Mouse (Mus musculus) neural tube, embryonic 14.5 days (tissue): Measurements from ENCODE around the gene Tnfrsf13c. TPM values are rescaled to one million over a fixed set of nuclear protein-coding genes. Genes with fewer than 3 reads are reported as not detected.

Experiments used
- ATAC-seq: fragments of 200-750 bp; cut with Nextera tagmentation; 2 replicates; pipeline ENCODE4 v1.8.0; 2017; ENCODE audit warnings: low read depth, mild to moderate bottlenecking, moderate TSS enrichment, moderate library complexity
- H3K27ac ChIP-seq: fragments of 300-500 bp; sonication (generic); 2 replicates; pipeline ENCODE4 v1.5.1; 2014; ENCODE audit warnings: low read depth, mild to moderate bottlenecking, control low read depth, low read length, moderate library complexity, mixed read lengths
- H3K27me3 ChIP-seq: fragments of 300-500 bp; sonication (generic); 2 replicates; pipeline ENCODE4 v1.6.1; 2014; ENCODE audit warnings: low read length; ENCODE audit not compliant: control insufficient read depth, insufficient read depth
- H3K36me3 ChIP-seq: fragments of 300-500 bp; sonication (generic); 2 replicates; pipeline ENCODE4 v1.6.1; 2014; ENCODE audit warnings: low read length, mixed read lengths; ENCODE audit not compliant: control insufficient read depth, insufficient read depth
- H3K4me1 ChIP-seq: fragments of 300-500 bp; sonication (generic); 2 replicates; pipeline ENCODE4 v1.6.1; 2014; ENCODE audit warnings: low read length; ENCODE audit not compliant: control insufficient read depth, insufficient read depth
- H3K4me2 ChIP-seq: fragments of 300-500 bp; sonication (generic); 2 replicates; pipeline ENCODE4 v1.6.1; 2014; ENCODE audit warnings: mild to moderate bottlenecking, low read depth, low read length, control low read depth
- H3K4me3 ChIP-seq: fragments of 300-500 bp; sonication (generic); 2 replicates; pipeline ENCODE4 v1.5.1; 2014; ENCODE audit warnings: low read depth, low read length, control low read depth, mixed read lengths
- H3K9ac ChIP-seq: fragments of 300-500 bp; sonication (generic); replicated peaks from 2 replicates; pipeline ENCODE4 v1.6.1; 2014; ENCODE audit warnings: low read depth, mild to moderate bottlenecking, control low read depth, low read length, mixed read lengths
- H3K9me3 ChIP-seq: fragments of 300-500 bp; sonication (generic); 2 replicates; pipeline ENCODE4 v1.6.1; 2016; ENCODE audit warnings: low read length; ENCODE audit not compliant: control insufficient read depth
- WGBS: fragments of 180-500 bp; shearing (Covaris S2); extraction: QIAGEN DNeasy Blood & Tissue Kit; methylation state at CpG from one replicate; pipeline ENCODE4 v1.1.7; 2014; 5-methylcytosine and 5-hydroxymethylcytosine counted together
- polyA plus RNA-seq: library from polyadenylated mRNA; unstranded; fragments of >200 nt; fragmentation: Nextera tagmentation; extraction: Ambion mirVana; gene quantifications from 2 replicates; pipeline ENCODE4 v1.2.1, GENCODE M21; 2014

The Tnfrsf13c gene
- polyA plus RNA-seq, 1 experiment from 2014 or later, result 1.4 TPM

DNA sequence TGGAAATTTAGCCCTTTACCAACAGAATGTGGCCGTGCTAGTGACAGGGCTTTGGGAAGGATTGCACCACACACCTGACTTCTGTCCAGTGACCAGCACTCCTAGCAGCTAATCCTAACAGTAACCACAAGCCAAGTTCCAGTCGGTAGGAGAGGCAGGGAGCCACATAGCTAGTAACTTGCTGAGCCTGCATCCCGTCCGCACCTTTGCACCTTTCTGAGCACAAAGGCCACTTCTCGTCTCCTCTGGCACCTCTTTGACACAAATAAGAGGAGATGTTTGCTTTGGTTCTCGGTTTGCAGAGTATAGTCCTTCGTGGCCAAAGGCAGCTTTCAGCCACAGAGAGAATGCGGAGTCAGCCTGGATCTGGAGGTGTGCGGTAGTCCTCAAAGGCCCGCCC is 39.5 kb downstream of the Tnfrsf13c start:
- no peak overlapping the region for H3K4me2 ChIP-seq
- ATAC-seq, result no peak
- peaks cover 83% of the 10 kb centered on the region for H3K36me3 ChIP-seq
- H3K27me3 ChIP-seq, result no peaks in the 10 kb centered on the region
- H3K4me3 ChIP-seq, result no peak overlapping the region
- no peaks in the 10 kb centered on the region for H3K4me1 ChIP-seq
- H3K9me3 ChIP-seq, result peaks cover 3% of the 10 kb centered on the region; the same call in 1 of the 2 replicates
- WGBS, result 89% methylated on average over 10 of the region's 10 CpGs
- no peak overlapping the region for H3K9ac ChIP-seq
- H3K27ac ChIP-seq, result no peak overlapping the region

DNA sequence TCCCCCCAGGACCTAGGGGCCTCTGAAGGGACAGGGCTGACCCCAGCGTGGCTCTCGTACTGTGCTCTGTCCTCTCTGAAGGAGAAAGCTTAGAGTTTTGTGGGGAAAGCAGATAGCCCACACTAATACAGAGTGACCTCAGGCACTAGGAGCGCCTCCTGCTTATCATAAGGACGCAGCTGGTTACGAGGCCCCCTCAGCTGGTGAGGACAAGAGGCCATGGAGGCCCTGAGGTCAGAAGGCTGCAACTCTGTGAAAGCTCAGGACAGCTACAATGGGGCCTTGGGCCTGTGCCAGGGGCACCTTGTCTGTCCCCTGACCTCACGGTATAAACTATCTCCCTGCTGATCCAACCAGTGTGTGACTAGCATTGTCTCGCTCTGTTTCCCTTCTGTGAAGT is 40.0 kb downstream of the Tnfrsf13c start:
- peaks cover 3% of the 10 kb centered on the region; the same call in 1 of the 2 replicates for H3K9me3 ChIP-seq
- no peak for ATAC-seq
- no peak overlapping the region for H3K9ac ChIP-seq
- 85% methylated on average over 7 of the region's 7 CpGs for WGBS
- H3K27me3 ChIP-seq, result no peaks in the 10 kb centered on the region
- H3K4me2 ChIP-seq, result no peak overlapping the region
- peaks cover 85% of the 10 kb centered on the region for H3K36me3 ChIP-seq
- no peak overlapping the region for H3K4me3 ChIP-seq
- H3K4me1 ChIP-seq, result no peaks in the 10 kb centered on the region
- no peak overlapping the region for H3K27ac ChIP-seq

DNA sequence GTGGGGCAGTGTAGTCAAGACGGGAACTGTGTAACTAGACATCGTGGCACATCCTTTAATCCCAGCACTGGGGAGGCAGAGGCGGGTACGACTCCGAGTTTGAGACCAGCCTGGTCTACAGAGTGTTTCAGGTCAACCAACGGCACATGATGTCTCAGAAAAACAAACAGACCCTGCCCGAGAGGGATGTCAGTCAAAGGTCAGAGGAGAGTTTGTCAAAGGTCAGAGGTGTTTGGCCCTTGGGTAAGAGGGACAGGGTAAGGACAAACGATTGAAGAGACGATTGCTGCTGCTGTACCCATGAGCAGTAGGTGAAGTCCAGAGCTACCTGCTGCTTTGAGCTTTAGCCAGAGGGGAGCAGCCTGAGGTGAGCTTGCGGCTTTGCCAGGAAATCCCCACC is 40.6 kb downstream of the Tnfrsf13c start:
- no peaks in the 10 kb centered on the region for H3K4me1 ChIP-seq
- WGBS, result 83% methylated on average over 10 of the region's 10 CpGs

DNA sequence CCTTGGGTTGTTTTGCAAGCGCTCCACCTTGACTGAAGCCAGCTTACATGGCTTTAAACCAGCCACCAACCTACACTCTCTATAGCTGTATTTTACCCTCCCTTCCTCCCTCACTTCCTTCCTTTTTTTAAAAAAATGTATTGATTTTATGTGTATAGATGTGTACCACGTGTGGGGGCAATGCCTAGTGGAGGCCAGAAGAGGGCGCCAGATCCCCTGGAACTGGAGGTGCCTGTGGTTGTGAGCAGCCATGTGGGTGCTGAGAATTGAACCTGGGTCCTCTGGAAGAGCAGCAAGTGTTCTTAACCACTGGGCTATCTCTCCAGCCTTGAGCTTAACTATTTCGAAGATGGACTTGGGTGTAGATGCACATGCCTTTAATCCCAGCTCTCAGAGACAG is 41.9 kb downstream of the Tnfrsf13c start:
- WGBS, result 97% methylated on average over 4 of the region's 4 CpGs
- Histone ChIP-seq H3K36me3 (peaks cover 94% of the 10 kb centered on the region), H3K27ac (no peak overlapping the region), H3K9me3 (peaks cover 3% of the 10 kb centered on the region; the same call in 1 of the 2 replicates), H3K9ac (no peak overlapping the region), H3K4me3 (no peak overlapping the region), H3K27me3 (no peaks in the 10 kb centered on the region), H3K4me1 (no peaks in the 10 kb centered on the region), H3K4me2 (no peak overlapping the region)
- no peak for ATAC-seq

More for the DNA sequence above, 40.6 kb downstream of the Tnfrsf13c start:
- Histone ChIP-seq H3K36me3 (peaks cover 90% of the 10 kb centered on the region), H3K27me3 (no peaks in the 10 kb centered on the region), H3K4me2 (no peak overlapping the region), H3K9me3 (peaks cover 3% of the 10 kb centered on the region; the same call in 1 of the 2 replicates), H3K27ac (no peak overlapping the region), H3K9ac (no peak overlapping the region), H3K4me3 (no peak overlapping the region)
- no peak for ATAC-seq

DNA sequence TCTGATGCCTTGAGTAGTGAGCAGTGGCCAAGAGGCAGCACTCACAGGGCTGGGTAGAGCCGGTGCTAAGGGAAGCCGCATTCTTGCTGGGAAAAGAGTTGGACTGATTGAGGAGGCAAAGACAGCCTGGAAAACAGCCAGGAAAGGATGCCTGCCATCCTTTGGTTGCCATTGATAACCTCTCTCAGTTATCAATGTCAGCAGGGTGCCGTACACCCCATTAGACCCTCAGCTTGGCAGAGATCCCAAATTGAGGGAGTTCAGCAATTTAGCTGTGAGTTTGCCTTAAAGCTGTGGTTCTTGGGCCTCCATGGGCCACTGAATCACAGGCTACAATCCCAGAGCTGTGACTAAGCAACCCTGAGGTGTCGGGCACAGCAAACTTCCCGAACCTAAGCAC is 43.0 kb downstream of the Tnfrsf13c start:
- no peaks in the 10 kb centered on the region for H3K27me3 ChIP-seq
- H3K36me3 ChIP-seq, result peaks cover 92% of the 10 kb centered on the region
- no peaks in the 10 kb centered on the region for H3K4me1 ChIP-seq
- H3K4me2 ChIP-seq, result no peak overlapping the region
- WGBS, result 87% methylated on average over 5 of the region's 5 CpGs
- no peak for ATAC-seq
- H3K4me3 ChIP-seq, result no peak overlapping the region
- no peak overlapping the region for H3K27ac ChIP-seq
- no peak overlapping the region for H3K9ac ChIP-seq
- peaks cover 3% of the 10 kb centered on the region; the same call in 1 of the 2 replicates for H3K9me3 ChIP-seq

DNA sequence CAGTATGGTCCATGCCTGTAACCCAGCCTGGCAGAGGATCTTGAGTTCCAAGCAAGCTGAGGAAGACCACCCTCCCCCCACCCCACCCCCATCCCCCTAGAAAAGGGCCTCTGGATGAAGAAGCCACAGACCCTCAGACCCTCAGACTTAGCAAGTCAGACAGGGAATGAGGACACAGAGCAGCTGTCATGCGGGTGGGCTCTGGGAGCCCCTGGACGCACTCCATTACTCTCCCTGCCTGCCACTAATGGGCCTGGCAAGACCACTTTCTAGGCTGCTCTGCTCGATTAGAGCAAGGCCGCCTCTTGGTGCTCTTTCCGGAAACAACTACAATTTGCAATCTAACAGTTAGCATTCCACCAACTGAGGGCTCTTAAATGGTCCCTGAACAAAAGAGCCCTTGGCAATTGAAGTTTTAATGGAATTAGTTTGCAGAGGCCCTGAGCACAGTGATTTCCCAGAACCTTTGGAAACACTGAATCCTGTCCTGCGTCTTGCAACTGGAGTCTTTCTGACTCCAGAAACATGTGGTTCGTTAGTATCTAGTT is 46.4 kb downstream of the Tnfrsf13c start:
- Histone ChIP-seq H3K4me2 (no peak overlapping the region), H3K4me1 (no peaks in the 10 kb centered on the region), H3K27me3 (no peaks in the 10 kb centered on the region), H3K9ac (no peak overlapping the region), H3K9me3 (peaks cover 3% of the 10 kb centered on the region; the same call in 1 of the 2 replicates), H3K4me3 (no peak overlapping the region), H3K27ac (no peak overlapping the region), H3K36me3 (peaks cover 78% of the 10 kb centered on the region)
- WGBS, result 51% methylated on average over 7 of the region's 7 CpGs
- ATAC-seq, result no peak

DNA sequence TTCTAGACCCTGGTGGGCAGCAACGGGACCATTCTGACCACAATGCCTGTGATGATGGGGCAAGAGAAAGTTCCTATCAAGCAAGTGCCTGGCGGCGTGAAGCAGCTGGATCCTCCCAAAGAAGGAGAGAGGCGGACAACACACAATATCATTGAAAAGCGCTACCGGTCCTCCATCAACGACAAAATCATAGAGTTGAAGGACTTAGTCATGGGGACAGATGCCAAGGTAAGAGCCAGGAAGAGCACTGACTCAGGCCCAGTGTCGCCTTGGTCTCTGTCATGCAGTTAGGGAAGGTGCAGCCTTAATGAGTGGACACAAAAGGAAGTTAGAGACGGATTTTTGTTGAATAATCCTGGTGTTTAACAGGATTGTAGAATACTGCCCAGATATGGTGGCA is 49.1 kb downstream of the Tnfrsf13c start:
- WGBS, result 97% methylated on average over 9 of the region's 9 CpGs
- Histone ChIP-seq H3K36me3 (peaks cover 62% of the 10 kb centered on the region), H3K4me3 (no peak overlapping the region), H3K4me1 (peaks cover 12% of the 10 kb centered on the region), H3K9me3 (no peaks in the 10 kb centered on the region), H3K4me2 (no peak overlapping the region), H3K9ac (no peak overlapping the region), H3K27me3 (no peaks in the 10 kb centered on the region), H3K27ac (no peak overlapping the region)
- no peak for ATAC-seq

DNA sequence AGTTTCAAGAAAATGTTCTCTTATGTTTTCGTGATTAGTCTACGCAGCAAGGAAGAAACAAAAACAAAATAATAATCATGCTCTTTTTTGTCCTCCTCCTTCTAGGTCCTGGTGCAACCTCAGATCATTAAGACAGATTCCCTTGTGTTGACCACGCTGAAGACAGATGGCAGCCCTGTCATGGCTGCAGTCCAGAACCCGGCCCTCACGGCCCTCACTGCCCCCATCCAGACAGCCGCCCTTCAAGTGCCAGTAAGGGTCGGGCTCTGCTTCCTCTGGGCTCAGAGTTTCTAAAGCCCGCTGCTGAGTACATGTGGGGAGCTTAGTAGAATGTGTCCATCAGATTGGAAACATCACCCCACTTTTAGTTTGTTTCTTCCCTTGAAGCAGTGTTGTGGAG is 51.5 kb downstream of the Tnfrsf13c start:
- no peak for ATAC-seq
- Histone ChIP-seq H3K27ac (no peak overlapping the region), H3K9ac (no peak overlapping the region), H3K9me3 (no peaks in the 10 kb centered on the region), H3K27me3 (no peaks in the 10 kb centered on the region), H3K4me3 (no peak overlapping the region), H3K4me1 (peaks cover 22% of the 10 kb centered on the region), H3K4me2 (no peak overlapping the region), H3K36me3 (peaks cover 39% of the 10 kb centered on the region)
- 84% methylated on average over 8 of the region's 8 CpGs for WGBS
